Mouse (Mus musculus) heart, embryonic 11.5 days (tissue): ENCODE results near the gene Olfr315. TPM values are rescaled to one million over a fixed set of nuclear protein-coding genes. Genes with fewer than 3 reads are reported as not detected.

Experiments used
- ATAC-seq: fragments of 200-750 bp; cut with Nextera tagmentation; replicated peaks from 2 replicates; pipeline ENCODE4 v1.8.0; 2017; ENCODE audit warnings: moderate library complexity; ENCODE audit not compliant: insufficient number of reproducible peaks, low FRiP score, low TSS enrichment
- H3K27ac ChIP-seq: fragments of 300-500 bp; sonication (generic); 2 replicates; pipeline ENCODE4 v1.5.1; 2014; ENCODE audit warnings: mild to moderate bottlenecking, low read depth, low read length
- H3K27me3 ChIP-seq: fragments of 300-500 bp; sonication (generic); 2 replicates; pipeline ENCODE4 v1.6.1; 2014; ENCODE audit warnings: mild to moderate bottlenecking, low read length, mixed read lengths; ENCODE audit not compliant: control insufficient read depth, insufficient read depth
- H3K36me3 ChIP-seq: fragments of 300-500 bp; sonication (generic); 2 replicates; pipeline ENCODE4 v1.6.1; 2014; ENCODE audit warnings: mild to moderate bottlenecking, low read length, moderate library complexity, mixed read lengths; ENCODE audit not compliant: control insufficient read depth, insufficient read depth
- H3K4me1 ChIP-seq: fragments of 300-500 bp; sonication (generic); 2 replicates; pipeline ENCODE4 v1.6.1; 2014; ENCODE audit warnings: low read length; ENCODE audit not compliant: control insufficient read depth, insufficient read depth
- H3K4me2 ChIP-seq: fragments of 300-500 bp; sonication (generic); 2 replicates; pipeline ENCODE4 v1.6.1; 2014; ENCODE audit warnings: mild to moderate bottlenecking, moderate library complexity
- H3K4me3 ChIP-seq: fragments of 300-500 bp; sonication (generic); 2 replicates; pipeline ENCODE4 v1.5.1; 2014; ENCODE audit warnings: low read depth, low read length
- H3K9ac ChIP-seq: fragments of 300-500 bp; sonication (generic); 2 replicates; pipeline ENCODE4 v1.6.1; 2014; ENCODE audit warnings: mild to moderate bottlenecking, low read depth, low read length, moderate library complexity
- H3K9me3 ChIP-seq: fragments of 300-500 bp; sonication (generic); replicated peaks from 2 replicates; pipeline ENCODE4 v1.6.1; 2016; ENCODE audit warnings: low read length; ENCODE audit not compliant: control insufficient read depth
- WGBS: fragments of 180-500 bp; shearing (Covaris S2); extraction: QIAGEN DNeasy Blood & Tissue Kit; methylation state at CpG from one replicate; pipeline ENCODE4 v1.1.7; 2014; ENCODE audit not compliant: insufficient replicate concordance; 5-methylcytosine and 5-hydroxymethylcytosine counted together
- polyA plus RNA-seq: library from polyadenylated mRNA; unstranded; fragments of >200 nt; fragmentation: Nextera tagmentation; extraction: Ambion mirVana; gene quantifications from 2 replicates; pipeline ENCODE4 v1.2.1, GENCODE M21; 2014

Gene Olfr315
- polyA plus RNA-seq, 1 experiment from 2014 or later: not detected

GRCm38 (mm10) chr11:58784182-58784581, 11.2 kb downstream of the Olfr315 start:
- WGBS: 73% methylated on average over 2 of the region's 2 CpGs
- peaks cover 3% of the 10 kb centered on the region; the same call in 1 of the 2 replicates for H3K4me1 ChIP-seq
- no peak overlapping the region for H3K4me2 ChIP-seq
- no peaks in the 10 kb centered on the region for H3K36me3 ChIP-seq
- no peaks in the 10 kb centered on the region for H3K9me3 ChIP-seq
- no peak overlapping the region for H3K27ac ChIP-seq
- no peak overlapping the region for H3K4me3 ChIP-seq
- H3K27me3 ChIP-seq: no peaks in the 10 kb centered on the region
- no peak overlapping the region for H3K9ac ChIP-seq
- no peak for ATAC-seq

GRCm38 (mm10) chr11:58787651-58788050, 14.7 kb downstream of the Olfr315 start:
- H3K4me2 ChIP-seq: no peak overlapping the region
- H3K9ac ChIP-seq: no peak overlapping the region
- WGBS: 83% methylated on average over 10 of the region's 10 CpGs
- no peak overlapping the region for H3K27ac ChIP-seq
- peaks cover 3% of the 10 kb centered on the region; the same call in 1 of the 2 replicates for H3K4me1 ChIP-seq
- H3K4me3 ChIP-seq: no peak overlapping the region
- H3K9me3 ChIP-seq: no peaks in the 10 kb centered on the region
- no peaks in the 10 kb centered on the region for H3K36me3 ChIP-seq
- ATAC-seq: no peak
- no peaks in the 10 kb centered on the region for H3K27me3 ChIP-seq

GRCm38 (mm10) chr11:58788346-58788745, 15.4 kb downstream of the Olfr315 start:
- no peaks in the 10 kb centered on the region for H3K9me3 ChIP-seq
- ATAC-seq: no peak
- no peaks in the 10 kb centered on the region for H3K36me3 ChIP-seq
- H3K27me3 ChIP-seq: no peaks in the 10 kb centered on the region
- WGBS: 76% methylated on average over 8 of the region's 8 CpGs
- no peaks in the 10 kb centered on the region for H3K4me1 ChIP-seq
- no peak overlapping the region for H3K4me2 ChIP-seq
- H3K27ac ChIP-seq: no peak overlapping the region
- H3K4me3 ChIP-seq: no peak overlapping the region
- no peak overlapping the region for H3K9ac ChIP-seq

GRCm38 (mm10) chr11:58789532-58789931, 16.5 kb downstream of the Olfr315 start:
- WGBS: 27% methylated on average over 3 of the region's 3 CpGs
- H3K4me3 ChIP-seq: no peak overlapping the region
- no peak overlapping the region for H3K9ac ChIP-seq
- no peak for ATAC-seq
- no peaks in the 10 kb centered on the region for H3K36me3 ChIP-seq
- no peaks in the 10 kb centered on the region for H3K27me3 ChIP-seq
- H3K4me2 ChIP-seq: no peak overlapping the region
- H3K9me3 ChIP-seq: no peaks in the 10 kb centered on the region
- H3K27ac ChIP-seq: no peak overlapping the region
- no peaks in the 10 kb centered on the region for H3K4me1 ChIP-seq

GRCm38 (mm10) chr11:58790053-58790452, 17.1 kb downstream of the Olfr315 start:
- H3K27me3 ChIP-seq: no peaks in the 10 kb centered on the region
- no peak for ATAC-seq
- no peaks in the 10 kb centered on the region for H3K4me1 ChIP-seq
- H3K9ac ChIP-seq: no peak overlapping the region
- no peak overlapping the region for H3K4me2 ChIP-seq
- H3K9me3 ChIP-seq: no peaks in the 10 kb centered on the region
- no peaks in the 10 kb centered on the region for H3K36me3 ChIP-seq
- H3K4me3 ChIP-seq: no peak overlapping the region
- 44% methylated on average over 2 of the region's 2 CpGs for WGBS
- no peak overlapping the region for H3K27ac ChIP-seq

- 67% methylated on average over 6 of the region's 6 CpGs for WGBS
- Histone ChIP-seq H3K9ac (no peak overlapping the region), H3K4me2 (no peak overlapping the region), H3K27me3 (no peaks in the 10 kb centered on the region), H3K4me3 (no peak overlapping the region), H3K4me1 (no peaks in the 10 kb centered on the region), H3K36me3 (no peaks in the 10 kb centered on the region), H3K27ac (no peak overlapping the region), H3K9me3 (no peaks in the 10 kb centered on the region)
- no peak for ATAC-seq
These were observed 17.7 kb downstream of the Olfr315 start for GRCm38 (mm10) chr11:58790646-58791045.

GRCm38 (mm10) chr11:58795856-58796255, 22.9 kb downstream of the Olfr315 start:
- WGBS: 83% methylated on average over 2 of the region's 2 CpGs
- Histone ChIP-seq H3K9me3 (no peaks in the 10 kb centered on the region), H3K27me3 (no peaks in the 10 kb centered on the region)

GRCm38 (mm10) chr11:58796850-58797249, 23.9 kb downstream of the Olfr315 start:
- WGBS: 58% methylated on average over 7 of the region's 7 CpGs

More at GRCm38 (mm10) chr11:58795856-58796255, 22.9 kb downstream of the Olfr315 start:
- Histone ChIP-seq H3K4me1 (no peaks in the 10 kb centered on the region), H3K36me3 (no peaks in the 10 kb centered on the region), H3K9ac (no peak overlapping the region), H3K4me3 (no peak overlapping the region), H3K27ac (no peak overlapping the region), H3K4me2 (no peak overlapping the region)
- ATAC-seq: no peak

GRCm38 (mm10) chr11:58799747-58800146, 26.8 kb downstream of the Olfr315 start:
- H3K4me2 ChIP-seq: no peak overlapping the region
- H3K9ac ChIP-seq: no peak overlapping the region
- WGBS: 75% methylated on average over 5 of the region's 5 CpGs
- no peaks in the 10 kb centered on the region for H3K27me3 ChIP-seq
- no peak overlapping the region for H3K27ac ChIP-seq
- no peaks in the 10 kb centered on the region for H3K36me3 ChIP-seq
- H3K9me3 ChIP-seq: no peaks in the 10 kb centered on the region
- no peak for ATAC-seq
- peaks cover 4% of the 10 kb centered on the region; the same call in 1 of the 2 replicates for H3K4me1 ChIP-seq
- H3K4me3 ChIP-seq: no peak overlapping the region

More at GRCm38 (mm10) chr11:58796850-58797249, 23.9 kb downstream of the Olfr315 start:
- no peak for ATAC-seq
- Histone ChIP-seq H3K27me3 (no peaks in the 10 kb centered on the region), H3K27ac (no peak overlapping the region), H3K4me3 (no peak overlapping the region), H3K4me1 (peaks cover 1% of the 10 kb centered on the region; the same call in 1 of the 2 replicates), H3K4me2 (no peak overlapping the region), H3K9ac (no peak overlapping the region), H3K9me3 (no peaks in the 10 kb centered on the region), H3K36me3 (no peaks in the 10 kb centered on the region)
